Mouse (Mus musculus) forebrain, embryonic 16.5 days (tissue): ENCODE measurements at regions not wholly inside any gene's neighbourhood (a gene's known extent, or its start where the extent isn't known, plus 50 kb on each side); places are given as distances from the start of the nearest gene placed in this dataset.

Experiments
- ATAC-seq: fragments of 200-750 bp; cut with Nextera tagmentation; 2 replicates; pipeline ENCODE4 v1.8.0; 2017; ENCODE audit warnings: mild to moderate bottlenecking, moderate library complexity
- H3K27ac ChIP-seq: fragments of 300-500 bp; sonication (generic); 2 replicates; pipeline ENCODE4 v1.5.1; 2014; ENCODE audit warnings: low read length, control low read depth
- H3K27me3 ChIP-seq: fragments of 300-500 bp; sonication (generic); replicated peaks from 2 replicates; pipeline ENCODE4 v1.6.1; 2014; ENCODE audit warnings: low read length; ENCODE audit not compliant: control insufficient read depth, insufficient read depth
- H3K36me3 ChIP-seq: fragments of 300-500 bp; sonication (generic); 2 replicates; pipeline ENCODE4 v1.6.1; 2014; ENCODE audit not compliant: control insufficient read depth, insufficient read depth
- H3K4me1 ChIP-seq: fragments of 300-500 bp; sonication (generic); replicated peaks from 2 replicates; pipeline ENCODE4 v1.6.1; 2014; ENCODE audit warnings: low read length; ENCODE audit not compliant: control insufficient read depth, insufficient read depth
- H3K4me2 ChIP-seq: fragments of 300-500 bp; sonication (generic); 2 replicates; pipeline ENCODE4 v1.6.1; 2014; ENCODE audit warnings: mild to moderate bottlenecking, low read length, control low read depth
- H3K4me3 ChIP-seq: fragments of 300-500 bp; sonication (generic); replicated peaks from 2 replicates; pipeline ENCODE4 v1.5.1; 2014; ENCODE audit warnings: mild to moderate bottlenecking, low read length, control low read depth
- H3K9ac ChIP-seq: fragments of 300-500 bp; sonication (generic); replicated peaks from 2 replicates; pipeline ENCODE4 v1.6.1; 2014; ENCODE audit warnings: low read depth, low read length, control low read depth
- H3K9me3 ChIP-seq: fragments of 300-500 bp; sonication (generic); 2 replicates; pipeline ENCODE4 v1.6.1; 2016; ENCODE audit warnings: low read length; ENCODE audit not compliant: control insufficient read depth
- WGBS: fragments of 180-500 bp; shearing (Covaris S2); extraction: QIAGEN DNeasy Blood & Tissue Kit; methylation state at CpG from one replicate; pipeline ENCODE4 v1.1.7; 2014; 5-methylcytosine and 5-hydroxymethylcytosine counted together

DNA sequence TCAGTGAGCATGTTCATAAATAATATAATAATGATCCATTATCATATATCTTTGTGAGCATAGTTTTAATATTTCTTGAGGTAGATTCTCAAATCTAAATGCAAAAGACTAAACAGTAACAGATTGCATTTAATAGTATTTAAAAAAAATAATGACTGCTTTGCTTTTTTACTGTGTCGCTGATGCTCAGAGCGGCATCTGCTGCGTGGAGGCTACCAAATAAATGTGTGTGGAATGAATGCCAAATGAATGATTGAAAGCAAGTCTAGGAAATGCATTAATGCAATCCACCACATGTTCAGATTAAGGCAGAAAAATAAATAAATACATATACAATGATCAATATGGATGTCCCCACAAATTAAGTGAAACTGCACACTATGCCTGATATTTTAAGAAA is 135.2 kb downstream of the Bard1 start:
- no peak overlapping the region for H3K9ac ChIP-seq
- no peaks in the 10 kb centered on the region for H3K9me3 ChIP-seq
- no peak overlapping the region for H3K4me3 ChIP-seq
- H3K27ac ChIP-seq: no peak overlapping the region
- no peaks in the 10 kb centered on the region for H3K4me1 ChIP-seq
- no peak overlapping the region for H3K4me2 ChIP-seq
- H3K27me3 ChIP-seq: no peaks in the 10 kb centered on the region
- 54% methylated on average over 3 of the region's 3 CpGs for WGBS
- no peaks in the 10 kb centered on the region for H3K36me3 ChIP-seq
- peak; percentile 67 for ATAC-seq

DNA sequence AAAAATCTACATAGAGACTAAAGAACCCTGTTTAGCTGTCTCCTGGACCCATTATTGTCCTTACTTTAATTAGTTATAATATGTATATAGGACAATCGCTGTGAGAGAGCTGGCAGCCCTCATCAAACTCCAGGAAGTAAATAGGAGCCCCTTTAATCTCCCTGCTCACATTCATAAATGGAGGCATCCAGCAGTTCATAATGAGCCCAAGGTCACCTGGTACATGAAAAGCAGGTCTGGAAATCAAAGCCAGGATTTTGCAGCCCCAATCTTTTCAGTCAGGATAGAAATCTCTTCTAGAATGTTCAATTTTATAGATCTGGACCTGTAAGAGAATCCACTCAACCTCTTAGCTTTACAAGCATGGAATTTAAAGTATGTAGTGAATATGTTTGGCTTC is 138.9 kb downstream of the Bard1 start:
- Histone ChIP-seq H3K4me3 (no peak overlapping the region), H3K27me3 (no peaks in the 10 kb centered on the region), H3K9me3 (no peaks in the 10 kb centered on the region), H3K36me3 (no peaks in the 10 kb centered on the region), H3K27ac (no peak overlapping the region), H3K4me2 (no peak overlapping the region), H3K9ac (no peak overlapping the region), H3K4me1 (0 out of 2 replicates have a peak, but pooled peaks cover 4% of the 10 kb centered on the region)
- 19% methylated on average over 1 of the region's 1 CpGs for WGBS
- no peak for ATAC-seq

DNA sequence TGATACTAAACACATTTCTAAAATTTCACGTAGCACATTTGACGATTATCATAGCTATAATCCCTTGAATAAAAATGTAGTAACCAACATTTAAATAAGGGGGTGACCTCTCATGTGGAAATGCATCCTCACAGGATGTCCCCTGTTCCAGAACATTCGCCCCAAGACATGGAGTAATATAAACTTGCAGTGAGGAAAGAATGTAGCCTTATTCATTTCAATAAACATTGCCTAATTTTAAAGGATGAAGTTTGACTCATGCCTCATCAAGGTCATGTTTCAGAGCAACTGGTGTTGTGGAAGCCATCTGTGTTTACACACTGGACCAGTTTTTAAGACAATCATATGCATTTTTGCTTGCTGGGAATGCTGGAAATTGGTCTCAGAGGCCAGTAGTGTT is 156.4 kb downstream of the Bard1 start:
- Histone ChIP-seq H3K4me1 (no peaks in the 10 kb centered on the region), H3K4me2 (no peak overlapping the region), H3K4me3 (no peak overlapping the region), H3K36me3 (no peaks in the 10 kb centered on the region), H3K27me3 (no peaks in the 10 kb centered on the region), H3K9me3 (no peaks in the 10 kb centered on the region), H3K9ac (no peak overlapping the region), H3K27ac (no peak overlapping the region)
- WGBS: 85% methylated on average over 3 of the region's 3 CpGs
- ATAC-seq: no peak
